Mouse (Mus musculus): ENCODE data around the gene Cdkl4. TPM values are rescaled to one million over a fixed set of nuclear protein-coding genes. Genes with fewer than 3 reads are reported as not detected.

Gene Cdkl4
- polyA plus RNA-seq, 1 experiment: 0.05 TPM

- H3K4me1 ChIP-seq (replicated peaks; ENCODE audit: control insufficient read depth, insufficient read depth, low read length): peaks cover 2% of the 10 kb centered on the region; the same call in 1 of the 2 replicates
- no peak for DNase-seq
- H3K27me3 ChIP-seq (ENCODE audit: control insufficient read depth, insufficient read depth, low read length): no peaks in the 10 kb centered on the region
- WGBS: 64% methylated on average over 7 of the region's 7 CpGs
- H3K27ac ChIP-seq (ENCODE audit: control insufficient read depth, insufficient read depth, low read length): no peak overlapping the region
- TF ChIP-seq POLR2A (IDR thresholded peaks at IDR 0.05; ENCODE audit: control insufficient read depth, extremely low read depth, insufficient read depth, low read length, poor library complexity) (no peak), CTCF (IDR thresholded peaks at IDR 0.05; ENCODE audit: borderline replicate concordance, control insufficient read depth, extremely low read depth, insufficient read depth, low read length, poor library complexity) (no peak)
- H3K36me3 ChIP-seq (ENCODE audit: control insufficient read depth, insufficient read depth, low read length): no peaks in the 10 kb centered on the region
- no peak overlapping the region for H3K4me3 ChIP-seq (ENCODE audit: control insufficient read depth, insufficient read depth, low read length)
These were observed 96.8 kb downstream of the Cdkl4 start for GRCm38 (mm10) chr17:80480855-80481224.

GRCm38 (mm10) chr17:80480031-80480854, 97.4 kb downstream of the Cdkl4 start, which contains the start of gene Sos1:
Gene Sos1, minus strand, starts transcription at chr17:80480453.
- peak; percentile 99 for DNase-seq
- H3K27me3 ChIP-seq (ENCODE audit: control insufficient read depth, insufficient read depth, low read length): no peaks in the 10 kb centered on the region
- peak within 1 kb of the TSS; percentile 63 for H3K4me3 ChIP-seq (ENCODE audit: control insufficient read depth, insufficient read depth, low read length)
- no peaks in the 10 kb centered on the region for H3K36me3 ChIP-seq (ENCODE audit: control insufficient read depth, insufficient read depth, low read length)
- WGBS: under 1% methylated on average over 89 of the region's 90 CpGs
- no peak within 1 kb of the TSS for H3K27ac ChIP-seq (ENCODE audit: control insufficient read depth, insufficient read depth, low read length)
- TF ChIP-seq POLR2A (IDR thresholded peaks at IDR 0.05; ENCODE audit: control insufficient read depth, extremely low read depth, insufficient read depth, low read length, poor library complexity) (peak; percentile 83), CTCF (IDR thresholded peaks at IDR 0.05; ENCODE audit: borderline replicate concordance, control insufficient read depth, extremely low read depth, insufficient read depth, low read length, poor library complexity) (no peak)
- H3K4me1 ChIP-seq (replicated peaks; ENCODE audit: control insufficient read depth, insufficient read depth, low read length): peaks cover 2% of the 10 kb centered on the region; the same call in 1 of the 2 replicates

DNA sequence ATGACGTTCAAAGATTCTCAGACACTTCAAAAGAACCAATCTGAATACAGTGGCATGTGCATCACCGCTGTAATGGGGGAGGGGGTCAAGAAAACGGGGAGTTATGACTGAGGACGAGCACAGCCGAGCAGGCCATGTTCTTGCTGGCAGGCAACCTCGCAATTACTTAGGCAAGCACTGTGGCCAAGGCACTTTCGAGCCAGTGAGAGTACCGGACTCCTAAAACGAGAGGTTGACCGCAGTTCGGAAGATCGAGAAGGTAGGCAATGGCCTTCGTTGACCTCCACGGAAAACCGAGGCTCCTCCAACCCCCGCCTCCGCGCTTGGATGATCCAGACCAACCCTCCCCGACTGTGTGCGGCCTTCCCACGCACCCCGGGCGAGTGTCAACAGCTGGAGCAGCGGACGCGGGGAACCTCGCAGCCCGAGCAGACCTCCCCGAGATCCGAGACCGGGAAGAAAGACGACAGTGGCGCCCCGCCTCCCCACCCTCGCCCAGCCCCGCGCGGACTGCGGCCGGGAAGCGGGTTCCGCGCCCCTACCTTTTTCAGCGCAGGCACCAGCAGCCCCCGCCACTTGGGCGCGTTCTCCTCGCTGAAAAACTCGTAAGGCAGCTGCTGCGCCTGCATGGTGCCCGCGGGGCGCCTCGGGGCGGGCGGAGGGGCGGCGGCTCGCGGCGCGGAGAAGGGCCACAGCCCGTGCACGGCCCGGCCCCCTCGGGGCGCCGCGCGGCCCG, 98.2 kb downstream of the Cdkl4 start:
- H3K27me3 ChIP-seq (ENCODE audit: control insufficient read depth, insufficient read depth, low read length): no peaks in the 10 kb centered on the region
- no peaks in the 10 kb centered on the region for H3K36me3 ChIP-seq (ENCODE audit: control insufficient read depth, insufficient read depth, low read length)
- no peak overlapping the region for H3K27ac ChIP-seq (ENCODE audit: control insufficient read depth, insufficient read depth, low read length)
- peaks cover 2% of the 10 kb centered on the region; the same call in 1 of the 2 replicates for H3K4me1 ChIP-seq (replicated peaks; ENCODE audit: control insufficient read depth, insufficient read depth, low read length)
- H3K4me3 ChIP-seq (ENCODE audit: control insufficient read depth, insufficient read depth, low read length): peak overlapping the region; percentile 63
- DNase-seq: peak; percentile 65
- TF ChIP-seq CTCF (IDR thresholded peaks at IDR 0.05; ENCODE audit: borderline replicate concordance, control insufficient read depth, extremely low read depth, insufficient read depth, low read length, poor library complexity) (no peak), POLR2A (IDR thresholded peaks at IDR 0.05; ENCODE audit: control insufficient read depth, extremely low read depth, insufficient read depth, low read length, poor library complexity) (no peak)
- under 1% methylated on average over 70 of the region's 71 CpGs for WGBS

DNA sequence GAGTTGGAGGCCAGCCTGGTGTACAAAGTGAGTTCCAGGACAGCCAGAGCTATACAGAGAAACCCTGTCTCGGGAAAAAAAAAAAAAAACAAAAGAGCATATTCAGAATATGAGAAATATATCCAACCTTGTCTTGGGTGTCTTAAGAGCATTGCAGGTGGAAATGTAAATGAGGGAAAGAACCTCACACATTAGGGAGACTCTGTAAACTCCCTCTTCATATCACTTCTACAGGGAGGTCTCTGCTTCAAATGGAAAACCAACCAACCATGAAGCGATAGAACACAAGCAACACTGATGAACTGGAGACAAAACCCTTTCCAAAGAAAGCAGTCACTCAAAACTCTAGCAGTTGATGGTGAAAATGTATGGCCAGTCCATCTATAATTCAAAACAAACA, 99.9 kb downstream of the Cdkl4 start:
- Histone ChIP-seq H3K27ac (ENCODE audit: control insufficient read depth, insufficient read depth, low read length) (no peak overlapping the region), H3K27me3 (ENCODE audit: control insufficient read depth, insufficient read depth, low read length) (no peaks in the 10 kb centered on the region), H3K36me3 (ENCODE audit: control insufficient read depth, insufficient read depth, low read length) (no peaks in the 10 kb centered on the region), H3K4me3 (ENCODE audit: control insufficient read depth, insufficient read depth, low read length) (no peak overlapping the region), H3K4me1 (replicated peaks; ENCODE audit: control insufficient read depth, insufficient read depth, low read length) (peaks cover 1% of the 10 kb centered on the region; the same call in 1 of the 2 replicates)
- TF ChIP-seq CTCF (IDR thresholded peaks at IDR 0.05; ENCODE audit: borderline replicate concordance, control insufficient read depth, extremely low read depth, insufficient read depth, low read length, poor library complexity): no peak
- no peak for TF ChIP-seq POLR2A (IDR thresholded peaks at IDR 0.05; ENCODE audit: control insufficient read depth, extremely low read depth, insufficient read depth, low read length, poor library complexity)
- WGBS: 94% methylated on average over 2 of the region's 2 CpGs
- DNase-seq: no peak

GRCm38 (mm10) chr17:80476496-80476895, 101.1 kb downstream of the Cdkl4 start:
- 74% methylated on average over 4 of the region's 4 CpGs for WGBS
- H3K36me3 ChIP-seq (ENCODE audit: control insufficient read depth, insufficient read depth, low read length): no peaks in the 10 kb centered on the region
- no peaks in the 10 kb centered on the region for H3K27me3 ChIP-seq (ENCODE audit: control insufficient read depth, insufficient read depth, low read length)
- H3K4me1 ChIP-seq (replicated peaks; ENCODE audit: control insufficient read depth, insufficient read depth, low read length): no peaks in the 10 kb centered on the region; the same call in 1 of the 2 replicates
- DNase-seq: no peak
- no peak overlapping the region for H3K27ac ChIP-seq (ENCODE audit: control insufficient read depth, insufficient read depth, low read length)
- TF ChIP-seq CTCF (IDR thresholded peaks at IDR 0.05; ENCODE audit: borderline replicate concordance, control insufficient read depth, extremely low read depth, insufficient read depth, low read length, poor library complexity) (no peak), POLR2A (IDR thresholded peaks at IDR 0.05; ENCODE audit: control insufficient read depth, extremely low read depth, insufficient read depth, low read length, poor library complexity) (no peak)
- H3K4me3 ChIP-seq (ENCODE audit: control insufficient read depth, insufficient read depth, low read length): no peak overlapping the region

Other genes with a start within 250 kb of the Cdkl4 start
- gene Gm10190, start 204.3 kb downstream of the Cdkl4 start, polyA plus RNA-seq (2012; rRNA removed): 1.2 TPM in 1 of 2 replicates, not detected in the other
- 4.1 and 5.0 TPM in 2 replicates for gene Sos1, start 97.4 kb downstream of the Cdkl4 start, polyA plus RNA-seq (2012; rRNA removed)
- gene Map4k3, start 150.7 kb upstream of the Cdkl4 start, polyA plus RNA-seq (2012; rRNA removed): 5.1 and 5.9 TPM in 2 replicates